Mouse (Mus musculus) adrenal gland, postnatal 14 days (tissue): ENCODE results near the gene Supt16. TPM values are rescaled to one million over a fixed set of nuclear protein-coding genes. Genes with fewer than 3 reads are reported as not detected.

ENCODE experiments used
- DNase-seq: peaks from one replicate; pipeline ENCODE4 v3.0.0; 2021; ENCODE audit warnings: mixed read lengths
- total RNA-seq: library from RNA; stranded (reverse); gene quantifications from 2 replicates; pipeline ENCODE4 v1.2.3, GENCODE M21; 2021

The Supt16 gene
- total RNA-seq, 1 experiment from 2014 or later, result 56.4 TPM

- DNase-seq, result peak; percentile 27
These were observed 50.7 kb downstream of the Supt16 start for GRCm38 (mm10) chr14:52146540-52146939.

GRCm38 (mm10) chr14:52144165-52144564 is 53.1 kb downstream of the Supt16 start:
- no peak for DNase-seq

GRCm38 (mm10) chr14:52141445-52142127 is 55.6 kb downstream of the Supt16 start:
- DNase-seq, result no peak

- DNase-seq, result no peak
These were observed 56.4 kb downstream of the Supt16 start for GRCm38 (mm10) chr14:52140577-52141444.

GRCm38 (mm10) chr14:52133584-52133983 is 63.6 kb downstream of the Supt16 start:
- no peak for DNase-seq

GRCm38 (mm10) chr14:52124636-52125035 is 72.6 kb downstream of the Supt16 start:
- no peak for DNase-seq

- DNase-seq, result peak; percentile 84
These were observed 73.3 kb downstream of the Supt16 start for GRCm38 (mm10) chr14:52123918-52124317.

- DNase-seq, result no peak
These were observed 77.0 kb downstream of the Supt16 start for GRCm38 (mm10) chr14:52120169-52120568.

- peak; percentile 70 for DNase-seq
These were observed 78.2 kb downstream of the Supt16 start for GRCm38 (mm10) chr14:52118823-52119608.

- no peak for DNase-seq
These were observed 78.8 kb downstream of the Supt16 start for GRCm38 (mm10) chr14:52118456-52118822.

GRCm38 (mm10) chr14:52117241-52117640 is 80.0 kb downstream of the Supt16 start:
- no peak for DNase-seq

GRCm38 (mm10) chr14:52114101-52114500 is 83.1 kb downstream of the Supt16 start:
- no peak for DNase-seq

Other genes with a start within 250 kb of the Supt16 start
- 49.5 and 61.3 TPM in 2 replicates for gene Arhgef40, start 212.7 kb downstream of the Supt16 start, total RNA-seq
- 3.7 and 4.4 TPM in 2 replicates for gene Tmem253, start 181.8 kb downstream of the Supt16 start, total RNA-seq
- 56.5 and 63.7 TPM in 2 replicates for gene Zfp219, start 176.7 kb downstream of the Supt16 start, total RNA-seq
- gene Olfr221, start 155.0 kb downstream of the Supt16 start, total RNA-seq, result not detected in 2 replicates
- gene Hnrnpc, start 93.4 kb downstream of the Supt16 start, total RNA-seq, result 221 and 230 TPM in 2 replicates
- gene Rpgrip1, start 86.7 kb downstream of the Supt16 start, total RNA-seq, result 0.44 and 1.4 TPM in 2 replicates
- 88.4 and 93.0 TPM in 2 replicates for gene Chd8, start 60.4 kb upstream of the Supt16 start, total RNA-seq
- 42.7 and 46.9 TPM in 2 replicates for gene Tox4, start 81.7 kb upstream of the Supt16 start, total RNA-seq
- 30.2 and 32.2 TPM in 2 replicates for gene Rab2b, start 82.1 kb upstream of the Supt16 start, total RNA-seq
- 31.4 and 41.7 TPM in 2 replicates for gene Mettl3, start 107.7 kb upstream of the Supt16 start, total RNA-seq
- 7.3 and 9.6 TPM in 2 replicates for gene Sall2, start 131.3 kb upstream of the Supt16 start, total RNA-seq
- gene Olfr1513, start 159.0 kb upstream of the Supt16 start, total RNA-seq, result not detected in 2 replicates
- gene Olfr1512, start 181.8 kb upstream of the Supt16 start, total RNA-seq, result not detected in 2 replicates
- not detected in 2 replicates for gene Olfr1511, start 200.0 kb upstream of the Supt16 start, total RNA-seq
- not detected in 2 replicates for gene Olfr1510, start 217.0 kb upstream of the Supt16 start, total RNA-seq
- gene Olfr1509, start 245.6 kb upstream of the Supt16 start, total RNA-seq, result not detected in 2 replicates